Mouse (Mus musculus): ENCODE data around the gene Spsb3. TPM values are rescaled to one million over a fixed set of nuclear protein-coding genes. Genes with fewer than 3 reads are reported as not detected.

The Spsb3 gene
- polyA plus RNA-seq, 1 experiment from 2014 or later = 34.8 TPM

- DNase-seq (ENCODE audit: low spot score) (no peak), ATAC-seq (replicated peaks; ENCODE audit: insufficient number of reproducible peaks, low FRiP score, low TSS enrichment, low read depth) (peak; percentile 17; the same call in 1 of the 2 replicates)
- no peaks in the 10 kb centered on the region for H3K36me3 ChIP-seq (replicated peaks; ENCODE audit: control insufficient read depth, insufficient read depth, low read depth, low read length)
- 55% methylated on average over 10 of the region's 10 CpGs for WGBS
- no peaks in the 10 kb centered on the region for H3K9me3 ChIP-seq (replicated peaks; ENCODE audit: control insufficient read depth, low read length)
- no peak overlapping the region for H3K4me3 ChIP-seq (ENCODE audit: low read depth, low read length)
- no peak overlapping the region for H3K4me2 ChIP-seq (ENCODE audit: low read depth, low read length)
- no peak overlapping the region for H3K27ac ChIP-seq (replicated peaks; ENCODE audit: low read depth, low read length)
- no peaks in the 10 kb centered on the region; the same call in 1 of the 2 replicates for H3K4me1 ChIP-seq (ENCODE audit: control insufficient read depth, insufficient read depth, low read length)
- peak overlapping the region; percentile 22 for H3K9ac ChIP-seq (replicated peaks; ENCODE audit: low read length)
- no peaks in the 10 kb centered on the region for H3K27me3 ChIP-seq (ENCODE audit: control insufficient read depth, insufficient read depth, low read length)
These were observed 8.9 kb upstream of the Spsb3 start for GRCm38 (mm10) chr17:24877336-24878116.

GRCm38 (mm10) chr17:24878117-24878397, 8.4 kb upstream of the Spsb3 start:
- peak; percentile 27; the same call in 1 of the 2 replicates for ATAC-seq (replicated peaks; ENCODE audit: insufficient number of reproducible peaks, low FRiP score, low TSS enrichment, low read depth)
- Histone ChIP-seq H3K27me3 (ENCODE audit: control insufficient read depth, insufficient read depth, low read length) (no peaks in the 10 kb centered on the region), H3K4me3 (ENCODE audit: low read depth, low read length) (no peak overlapping the region), H3K9me3 (replicated peaks; ENCODE audit: control insufficient read depth, low read length) (no peaks in the 10 kb centered on the region), H3K9ac (replicated peaks; ENCODE audit: low read length) (no peak overlapping the region), H3K36me3 (replicated peaks; ENCODE audit: control insufficient read depth, insufficient read depth, low read depth, low read length) (no peaks in the 10 kb centered on the region; the same call in 1 of the 2 replicates), H3K4me2 (ENCODE audit: low read depth, low read length) (no peak overlapping the region), H3K4me1 (ENCODE audit: control insufficient read depth, insufficient read depth, low read length) (no peaks in the 10 kb centered on the region; the same call in 1 of the 2 replicates), H3K27ac (replicated peaks; ENCODE audit: low read depth, low read length) (no peak overlapping the region)
- 22% methylated on average over 5 of the region's 5 CpGs for WGBS
- no peak for DNase-seq (ENCODE audit: low spot score)

GRCm38 (mm10) chr17:24878531-24878930, 7.9 kb upstream of the Spsb3 start:
- no peaks in the 10 kb centered on the region for H3K27me3 ChIP-seq (ENCODE audit: control insufficient read depth, insufficient read depth, low read length)
- WGBS = 80% methylated on average over 8 of the region's 8 CpGs
- no peaks in the 10 kb centered on the region; the same call in 1 of the 2 replicates for H3K4me1 ChIP-seq (ENCODE audit: control insufficient read depth, insufficient read depth, low read length)
- no peaks in the 10 kb centered on the region for H3K9me3 ChIP-seq (replicated peaks; ENCODE audit: control insufficient read depth, low read length)
- peak overlapping the region; percentile 6; the same call in 1 of the 2 replicates for H3K9ac ChIP-seq (replicated peaks; ENCODE audit: low read length)
- no peak overlapping the region for H3K27ac ChIP-seq (replicated peaks; ENCODE audit: low read depth, low read length)
- ATAC-seq (replicated peaks; ENCODE audit: insufficient number of reproducible peaks, low FRiP score, low TSS enrichment, low read depth) (no peak), DNase-seq (ENCODE audit: low spot score) (no peak)
- H3K36me3 ChIP-seq (replicated peaks; ENCODE audit: control insufficient read depth, insufficient read depth, low read depth, low read length) = no peaks in the 10 kb centered on the region; the same call in 1 of the 2 replicates
- H3K4me2 ChIP-seq (ENCODE audit: low read depth, low read length) = no peak overlapping the region
- no peak overlapping the region for H3K4me3 ChIP-seq (ENCODE audit: low read depth, low read length)

GRCm38 (mm10) chr17:24881738-24882440, 4.6 kb upstream of the Spsb3 start:
- Histone ChIP-seq H3K27me3 (ENCODE audit: control insufficient read depth, insufficient read depth, low read length) (no peaks in the 10 kb centered on the region), H3K9me3 (replicated peaks; ENCODE audit: control insufficient read depth, low read length) (no peaks in the 10 kb centered on the region), H3K4me1 (ENCODE audit: control insufficient read depth, insufficient read depth, low read length) (no peaks in the 10 kb centered on the region; the same call in none of the 2 replicates), H3K4me2 (ENCODE audit: low read depth, low read length) (no peak overlapping the region), H3K9ac (replicated peaks; ENCODE audit: low read length) (peak overlapping the region; percentile 30; the same call in 1 of the 2 replicates), H3K36me3 (replicated peaks; ENCODE audit: control insufficient read depth, insufficient read depth, low read depth, low read length) (no peaks in the 10 kb centered on the region; the same call in 1 of the 2 replicates), H3K27ac (replicated peaks; ENCODE audit: low read depth, low read length) (no peak overlapping the region), H3K4me3 (ENCODE audit: low read depth, low read length) (no peak overlapping the region)
- DNase-seq (ENCODE audit: low spot score) (peak; percentile 54), ATAC-seq (replicated peaks; ENCODE audit: insufficient number of reproducible peaks, low FRiP score, low TSS enrichment, low read depth) (no peak)
- 45% methylated on average over 7 of the region's 7 CpGs for WGBS

GRCm38 (mm10) chr17:24884391-24884790, 2.1 kb upstream of the Spsb3 start:
- H3K9ac ChIP-seq (replicated peaks; ENCODE audit: low read length) = no peak overlapping the region
- H3K4me1 ChIP-seq (ENCODE audit: control insufficient read depth, insufficient read depth, low read length) = no peaks in the 10 kb centered on the region; the same call in none of the 2 replicates
- no peaks in the 10 kb centered on the region for H3K9me3 ChIP-seq (replicated peaks; ENCODE audit: control insufficient read depth, low read length)
- H3K4me2 ChIP-seq (ENCODE audit: low read depth, low read length) = no peak overlapping the region
- H3K36me3 ChIP-seq (replicated peaks; ENCODE audit: control insufficient read depth, insufficient read depth, low read depth, low read length) = no peaks in the 10 kb centered on the region; the same call in 1 of the 2 replicates
- H3K27me3 ChIP-seq (ENCODE audit: control insufficient read depth, insufficient read depth, low read length) = no peaks in the 10 kb centered on the region
- DNase-seq (ENCODE audit: low spot score) = no peak
- H3K4me3 ChIP-seq (ENCODE audit: low read depth, low read length) = no peak overlapping the region
- ATAC-seq (replicated peaks; ENCODE audit: insufficient number of reproducible peaks, low FRiP score, low TSS enrichment, low read depth) = no peak
- WGBS = 84% methylated on average over 6 of the region's 6 CpGs
- no peak overlapping the region for H3K27ac ChIP-seq (replicated peaks; ENCODE audit: low read depth, low read length)

GRCm38 (mm10) chr17:24885356-24886133, 898 bp upstream of the Spsb3 start:
- peak overlapping the region; percentile 59 for H3K9ac ChIP-seq (replicated peaks; ENCODE audit: low read length)
- WGBS = 24% methylated on average over 22 of the region's 22 CpGs
- peak overlapping the region; percentile 87 for H3K4me3 ChIP-seq (ENCODE audit: low read depth, low read length)
- H3K9me3 ChIP-seq (replicated peaks; ENCODE audit: control insufficient read depth, low read length) = no peaks in the 10 kb centered on the region
- H3K4me1 ChIP-seq (ENCODE audit: control insufficient read depth, insufficient read depth, low read length) = no peaks in the 10 kb centered on the region; the same call in none of the 2 replicates
- no peak overlapping the region for H3K27ac ChIP-seq (replicated peaks; ENCODE audit: low read depth, low read length)
- ATAC-seq (replicated peaks; ENCODE audit: insufficient number of reproducible peaks, low FRiP score, low TSS enrichment, low read depth) (no peak), DNase-seq (ENCODE audit: low spot score) (no peak)
- H3K4me2 ChIP-seq (ENCODE audit: low read depth, low read length) = peak overlapping the region; percentile 83
- H3K36me3 ChIP-seq (replicated peaks; ENCODE audit: control insufficient read depth, insufficient read depth, low read depth, low read length) = no peaks in the 10 kb centered on the region; the same call in 1 of the 2 replicates
- H3K27me3 ChIP-seq (ENCODE audit: control insufficient read depth, insufficient read depth, low read length) = no peaks in the 10 kb centered on the region

- peak; percentile 19 for ATAC-seq (replicated peaks; ENCODE audit: insufficient number of reproducible peaks, low FRiP score, low TSS enrichment, low read depth)
- no peaks in the 10 kb centered on the region; the same call in 1 of the 2 replicates for H3K36me3 ChIP-seq (replicated peaks; ENCODE audit: control insufficient read depth, insufficient read depth, low read depth, low read length)
These were observed 459 bp downstream of the Spsb3 start for GRCm38 (mm10) chr17:24886932-24887271.

More at GRCm38 (mm10) chr17:24886932-24887271, 459 bp downstream of the Spsb3 start:
- Histone ChIP-seq H3K4me1 (ENCODE audit: control insufficient read depth, insufficient read depth, low read length) (no peaks in the 10 kb centered on the region; the same call in none of the 2 replicates), H3K9me3 (replicated peaks; ENCODE audit: control insufficient read depth, low read length) (no peaks in the 10 kb centered on the region), H3K9ac (replicated peaks; ENCODE audit: low read length) (peak overlapping the region; percentile 78), H3K4me3 (ENCODE audit: low read depth, low read length) (peak overlapping the region; percentile 87), H3K27me3 (ENCODE audit: control insufficient read depth, insufficient read depth, low read length) (no peaks in the 10 kb centered on the region), H3K4me2 (ENCODE audit: low read depth, low read length) (peak overlapping the region; percentile 87), H3K27ac (replicated peaks; ENCODE audit: low read depth, low read length) (0 out of 2 replicates have a peak overlapping the region, but pooled peaks have one; percentile 35)
- no peak for DNase-seq (ENCODE audit: low spot score)
- WGBS = under 1% methylated on average over 18 of the region's 18 CpGs
